7 mouse cellular contexts compared by ENCODE assay signal in genomic region chr1:179516941-179517712, GRCm38 (mm10). TPM values are rescaled to one million over a fixed set of nuclear protein-coding genes. Genes with fewer than 3 reads are reported as not detected.
DNase-seq lines count a peak whose midpoint lies in the region; ATAC-seq and TF ChIP-seq lines count a peak whose summit lies in the region.

No protein-coding gene starts in this region.

- no peaks in the 10 kb centered on the region for H3K9me3 ChIP-seq in E14TG2a.4 (ENCODE audit: low read length)
- H3K9me3 ChIP-seq in heart, embryonic 12.5 days (replicated peaks): no peaks in the 10 kb centered on the region
- no peaks in the 10 kb centered on the region; the same call in 1 of the 2 replicates for H3K9me3 ChIP-seq in limb, embryonic 11.5 days (ENCODE audit: control insufficient read depth, low read length)
- H3K9me3 ChIP-seq in midbrain, embryonic 11.5 days (ENCODE audit: control insufficient read depth, low read length): no peaks in the 10 kb centered on the region

- WGBS in heart, embryonic 12.5 days: under 1% methylated on average over 21 of the region's 21 CpGs
- under 1% methylated on average over 21 of the region's 21 CpGs for WGBS in limb, embryonic 11.5 days
- under 1% methylated on average over 21 of the region's 21 CpGs for WGBS in midbrain, embryonic 11.5 days

- H3K4me3 ChIP-seq in E14TG2a.4 (replicated peaks; ENCODE audit: low read length): peak overlapping the region; percentile 94
- H3K4me3 ChIP-seq in heart, embryonic 12.5 days: peak overlapping the region; percentile 83
- peak overlapping the region; percentile 58 for H3K4me3 ChIP-seq in limb, embryonic 11.5 days (ENCODE audit: low read depth, low read length)
- H3K4me3 ChIP-seq in midbrain, embryonic 11.5 days (ENCODE audit: low read depth, low read length): peak overlapping the region; percentile 66

- no peaks in the 10 kb centered on the region for H3K27me3 ChIP-seq in E14TG2a.4 (ENCODE audit: insufficient read depth, low read length)
- no peaks in the 10 kb centered on the region for H3K27me3 ChIP-seq in heart, embryonic 12.5 days (replicated peaks)
- H3K27me3 ChIP-seq in limb, embryonic 11.5 days (ENCODE audit: control insufficient read depth, insufficient read depth, low read length): no peaks in the 10 kb centered on the region
- no peaks in the 10 kb centered on the region for H3K27me3 ChIP-seq in midbrain, embryonic 11.5 days (ENCODE audit: control insufficient read depth, insufficient read depth, low read length)

- peak overlapping the region; percentile 60 for H3K27ac ChIP-seq in heart, embryonic 12.5 days (ENCODE audit: poor library complexity, severe bottlenecking)
- H3K27ac ChIP-seq in limb, embryonic 11.5 days (replicated peaks; ENCODE audit: low read depth, low read length): no peak overlapping the region
- no peak overlapping the region for H3K27ac ChIP-seq in midbrain, embryonic 11.5 days (ENCODE audit: low read depth, low read length)

- H3K9ac ChIP-seq in heart, embryonic 12.5 days: peak overlapping the region; percentile 84
- peak overlapping the region; percentile 56 for H3K9ac ChIP-seq in limb, embryonic 11.5 days (ENCODE audit: low read length)
- H3K9ac ChIP-seq in midbrain, embryonic 11.5 days (ENCODE audit: low read length): peak overlapping the region; percentile 73

- H3K36me3 ChIP-seq in E14TG2a.4 (ENCODE audit: insufficient read depth, low read length): peaks cover 24% of the 10 kb centered on the region
- no peaks in the 10 kb centered on the region for H3K36me3 ChIP-seq in heart, embryonic 12.5 days
- no peaks in the 10 kb centered on the region for H3K36me3 ChIP-seq in limb, embryonic 11.5 days (ENCODE audit: control insufficient read depth, insufficient read depth, low read length)
- H3K36me3 ChIP-seq in midbrain, embryonic 11.5 days (ENCODE audit: control insufficient read depth, insufficient read depth, low read length): no peaks in the 10 kb centered on the region

- no peak for TF ChIP-seq CTCF in E14TG2a.4 (conservative IDR thresholded peaks at IDR 0.05; ENCODE audit: low read length)

- peaks cover 33% of the 10 kb centered on the region for H3K4me1 ChIP-seq in E14TG2a.4 (replicated peaks; ENCODE audit: low read depth, low read length)
- H3K4me1 ChIP-seq in heart, embryonic 12.5 days (replicated peaks): peaks cover 8% of the 10 kb centered on the region
- H3K4me1 ChIP-seq in limb, embryonic 11.5 days (ENCODE audit: control insufficient read depth, insufficient read depth, low read length): no peaks in the 10 kb centered on the region
- H3K4me1 ChIP-seq in midbrain, embryonic 11.5 days (ENCODE audit: control insufficient read depth, insufficient read depth, low read length): peaks cover 6% of the 10 kb centered on the region; the same call in 1 of the 2 replicates

- peak; percentile 76 for ATAC-seq in heart, embryonic 12.5 days (ENCODE audit: insufficient number of reproducible peaks, low FRiP score)
- ATAC-seq in limb, embryonic 11.5 days (ENCODE audit: insufficient number of reproducible peaks, low FRiP score, low TSS enrichment, low read depth): peak; percentile 79
- peak; percentile 53 for ATAC-seq in midbrain, embryonic 11.5 days (ENCODE audit: low FRiP score)

- peak; percentile 63 for DNase-seq in A20 (ENCODE audit: low read depth, low spot score)
- peak; percentile 26 for DNase-seq in cerebellum, adult 9-11 months
- peak; percentile 48 for DNase-seq in limb, embryonic 11.5 days (ENCODE audit: low spot score)
- peak; percentile 90 for DNase-seq in midbrain, embryonic 11.5 days (ENCODE audit: low spot score, missing footprints)
- DNase-seq in thymus, postnatal 10 days (ENCODE audit: low spot score in 2 of 2): peak; percentile 9 to 33

- H3K4me2 ChIP-seq in heart, embryonic 12.5 days: peak overlapping the region; percentile 99
- peak overlapping the region; percentile 92 for H3K4me2 ChIP-seq in limb, embryonic 11.5 days (ENCODE audit: low read depth, severe bottlenecking)
- H3K4me2 ChIP-seq in midbrain, embryonic 11.5 days: peak overlapping the region; percentile 97

RNA-seq across cellular contexts. Expression of gene Smyd3, which starts 0.7 kb away (rescaled TPM):
- 11.5 and 12.2 TPM in 2 replicates for polyA plus RNA-seq in heart, embryonic 12.5 days (2016; fragmentation: Nextera tagmentation; extraction: Ambion mirVana)
- 22.9 and 25.6 TPM in 2 replicates for polyA plus RNA-seq in limb, embryonic 11.5 days (2014; fragmentation: Nextera tagmentation; extraction: Ambion mirVana)
- polyA plus RNA-seq in midbrain, embryonic 11.5 days (2014; fragmentation: Nextera tagmentation; extraction: Ambion mirVana): 13.1 and 15.9 TPM in 2 replicates

RNA-seq across cellular contexts. Expression of gene Tfb2m, which starts 28.9 kb away (rescaled TPM):
- polyA plus RNA-seq in heart, embryonic 12.5 days (2016; fragmentation: Nextera tagmentation; extraction: Ambion mirVana): 25.6 and 26.1 TPM in 2 replicates
- 27.8 and 29.2 TPM in 2 replicates for polyA plus RNA-seq in limb, embryonic 11.5 days (2014; fragmentation: Nextera tagmentation; extraction: Ambion mirVana)
- polyA plus RNA-seq in midbrain, embryonic 11.5 days (2014; fragmentation: Nextera tagmentation; extraction: Ambion mirVana): 27.1 and 30.7 TPM in 2 replicates

RNA-seq across cellular contexts. Expression of gene Cnst, which starts 29.0 kb away (rescaled TPM):
- 20.5 and 22.2 TPM in 2 replicates for polyA plus RNA-seq in heart, embryonic 12.5 days (2016; fragmentation: Nextera tagmentation; extraction: Ambion mirVana)
- 14.8 and 16.9 TPM in 2 replicates for polyA plus RNA-seq in limb, embryonic 11.5 days (2014; fragmentation: Nextera tagmentation; extraction: Ambion mirVana)
- 22.6 and 25.1 TPM in 2 replicates for polyA plus RNA-seq in midbrain, embryonic 11.5 days (2014; fragmentation: Nextera tagmentation; extraction: Ambion mirVana)

Comparison
In these comparisons a context has a peak if more than half of its experiments do, and no peak if none do; other contexts are left out.
1. DNase-seq: peak in every context shown above with its lines; median percentile 90 in midbrain, embryonic 11.5 days; 63 in A20; 48 in limb, embryonic 11.5 days; 26 in cerebellum, adult 9-11 months; 21 in thymus, postnatal 10 days.